Mouse (Mus musculus): ENCODE data around the gene Wipi1.
A peak's percentile ranks its signal among the peaks of the same experiment; 100 is the strongest.

DNA sequence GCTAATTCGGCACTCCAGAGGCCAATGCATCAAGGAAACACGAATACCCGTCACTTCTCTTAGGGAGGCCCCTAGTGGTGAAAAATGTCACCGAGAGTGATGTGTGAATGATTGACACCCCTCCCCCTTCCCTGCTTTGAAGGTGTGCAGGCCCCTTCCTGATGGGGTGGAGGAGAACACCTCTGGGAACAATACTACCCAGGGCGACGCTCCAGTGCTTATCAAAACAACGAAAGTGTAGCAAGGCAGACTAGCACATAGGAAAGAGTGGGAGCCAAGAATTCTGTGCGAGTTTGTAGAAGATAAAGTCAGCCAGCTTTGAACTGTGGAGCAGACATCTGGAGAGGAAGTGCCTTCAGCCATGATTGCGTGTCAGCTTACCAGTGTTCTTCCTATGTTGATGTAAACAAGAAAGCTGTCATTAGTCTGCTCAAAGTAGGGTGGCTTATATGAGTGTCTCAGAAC, 50.9 kb downstream of the Wipi1 start:
- TF ChIP-seq CTCF (IDR thresholded peaks at IDR 0.05; ENCODE audit: low read depth) (peak; percentile 89), EP300 (IDR thresholded peaks at IDR 0.05; ENCODE audit: low read depth) (peak; percentile 36; the same call in 1 of the 2 replicates)
